Mouse (Mus musculus): ENCODE results near the gene Gm20696. TPM values are rescaled to one million over a fixed set of nuclear protein-coding genes. Genes with fewer than 3 reads are reported as not detected.

The Gm20696 gene
- polyA plus RNA-seq (2014; fragmentation: Illumina TruSeq; extraction: RNeasy Lipid Tissue Mini Kit (QIAGEN cat#74804); ENCODE audit: low read depth, low replicate concordance): not detected

DNA sequence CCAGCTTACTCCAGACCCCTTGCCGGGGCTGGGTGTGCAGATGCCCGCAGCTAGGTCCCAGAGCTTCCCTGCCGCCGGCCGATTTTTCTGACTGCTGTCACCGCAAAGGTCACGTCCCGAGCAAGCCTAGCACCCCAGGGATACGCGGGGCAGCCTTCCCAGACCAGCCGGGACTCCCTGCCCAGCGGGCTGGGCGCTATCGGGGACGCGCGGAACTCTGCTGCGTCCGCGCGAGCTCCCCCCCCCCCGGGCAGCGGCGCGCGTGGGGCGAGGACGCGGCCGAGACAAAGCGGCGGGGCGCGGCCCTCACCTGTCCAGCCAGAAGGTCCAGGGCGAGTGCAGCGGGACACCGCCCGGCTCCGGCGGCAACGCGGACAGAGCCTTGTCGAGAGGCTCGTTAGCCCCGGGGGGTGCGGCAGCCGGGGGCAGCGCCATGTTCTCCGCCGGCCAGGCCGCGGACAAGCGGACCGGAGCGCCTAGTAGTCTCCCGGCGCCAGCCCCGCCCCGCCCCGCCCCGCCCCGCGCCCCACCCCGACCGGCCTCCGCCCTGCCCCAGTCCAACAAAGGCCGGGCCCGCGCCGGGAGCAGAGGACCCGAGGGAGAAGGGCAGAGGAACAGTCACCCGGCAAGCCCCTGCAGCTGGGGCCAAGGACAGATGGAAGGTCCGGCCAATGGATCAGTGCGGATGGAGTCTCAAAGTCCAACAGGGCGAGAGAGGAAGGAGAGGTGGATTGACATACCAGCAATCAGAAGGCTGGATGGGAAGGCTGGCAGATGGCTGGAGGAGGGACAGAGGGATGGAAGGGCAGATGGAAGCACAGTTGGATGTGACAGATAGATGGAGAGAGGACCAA, at the start of gene Gm20696, which contains the start of gene Eif4e3:
Gm20696 (minus strand) TSS at position 480 of the 854 bp plus-strand sequence.
Eif4e3 (minus strand) TSS at position 454 of the 854 bp plus-strand sequence.

DNA sequence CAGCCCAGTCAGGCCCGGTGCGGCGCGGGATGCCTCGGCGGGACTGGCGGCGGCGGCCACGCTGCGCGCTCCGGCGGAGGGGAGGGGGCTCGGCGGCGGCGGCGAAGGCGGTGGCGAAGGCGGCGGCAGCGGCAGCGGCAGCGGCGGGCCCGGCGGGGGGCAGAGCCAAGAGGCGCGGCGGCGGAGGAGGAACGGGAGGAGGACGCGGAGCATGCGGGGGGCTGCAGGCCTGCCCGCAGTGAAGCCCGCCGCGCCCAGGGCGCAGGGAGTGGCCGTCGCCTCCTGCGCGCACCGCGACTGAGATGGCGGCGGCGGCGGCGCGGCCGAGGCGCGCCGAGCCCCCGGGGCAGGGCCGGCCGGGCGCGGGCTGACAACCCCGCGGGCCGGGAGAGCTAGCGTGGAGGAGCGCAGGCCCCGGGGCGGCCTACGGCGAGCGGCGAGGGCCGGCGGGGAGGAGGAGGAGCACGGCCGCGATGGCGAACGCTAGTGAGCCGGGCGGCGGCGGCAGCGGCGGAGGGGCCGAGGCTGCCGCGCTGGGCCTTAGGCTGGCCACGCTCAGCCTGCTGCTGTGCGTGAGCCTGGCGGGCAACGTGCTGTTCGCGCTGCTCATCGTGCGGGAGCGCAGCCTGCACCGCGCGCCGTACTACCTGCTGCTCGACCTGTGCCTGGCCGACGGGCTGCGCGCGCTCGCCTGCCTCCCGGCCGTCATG, 25.8 kb upstream of the Gm20696 start, which contains the start of gene Gpr27:
Gpr27 (plus strand) TSS at position 474 of the 710 bp plus-strand sequence.

DNA sequence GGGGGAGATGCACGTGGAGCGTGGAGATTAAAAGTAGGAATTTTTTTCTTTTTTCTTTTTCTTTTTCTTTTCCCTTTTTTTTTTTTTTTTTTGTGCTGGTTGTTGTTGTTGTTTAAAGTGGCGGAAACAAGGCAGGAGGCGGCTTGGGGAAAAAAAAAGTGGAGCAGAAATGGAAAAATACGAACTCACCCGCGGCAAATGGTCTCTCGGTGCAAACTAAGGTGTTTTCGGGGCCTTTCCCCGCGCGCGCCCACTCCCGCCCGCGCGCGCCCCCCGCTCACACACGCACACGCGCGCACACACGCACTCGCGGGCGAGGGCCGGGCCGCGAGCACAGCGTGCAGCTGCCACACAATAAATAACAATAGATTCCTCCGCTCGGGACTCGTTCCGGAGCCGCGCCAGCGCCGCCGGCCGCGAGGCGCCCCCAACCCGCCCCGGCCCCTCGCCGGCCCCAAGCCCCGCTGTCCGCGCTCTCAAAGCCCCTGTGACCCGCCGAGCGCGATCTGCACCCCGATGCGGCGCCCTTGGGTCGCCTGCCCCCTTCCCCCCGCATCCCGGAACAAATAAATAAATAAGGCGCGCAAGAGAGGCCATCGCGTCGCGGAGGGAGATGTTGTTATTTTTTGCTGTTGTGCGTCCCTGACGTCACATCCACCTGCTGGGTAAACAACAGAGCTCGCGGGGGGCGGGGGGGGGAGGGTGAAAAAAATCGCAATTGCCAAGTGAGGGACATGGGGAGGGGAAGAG, 144.1 kb downstream of the Gm20696 start, which contains the start of gene Foxp1:
Foxp1 (minus strand) TSS at position 363 of the 750 bp plus-strand sequence.

Other genes with a start within 250 kb of the Gm20696 start
- 13.9 TPM for gene Foxp1, start 144.1 kb downstream of the Gm20696 start, polyA plus RNA-seq (2014; fragmentation: Illumina TruSeq; extraction: RNeasy Lipid Tissue Mini Kit (QIAGEN cat#74804); ENCODE audit: low read depth, low replicate concordance)
- gene Eif4e3, start within 50 bp of the Gm20696 start, polyA plus RNA-seq (2014; fragmentation: Illumina TruSeq; extraction: RNeasy Lipid Tissue Mini Kit (QIAGEN cat#74804); ENCODE audit: low read depth, low replicate concordance): 50.8 TPM
- 10.1 TPM for gene Gpr27, start 25.9 kb upstream of the Gm20696 start, polyA plus RNA-seq (2014; fragmentation: Illumina TruSeq; extraction: RNeasy Lipid Tissue Mini Kit (QIAGEN cat#74804); ENCODE audit: low read depth, low replicate concordance)
- gene Prok2, start 59.6 kb upstream of the Gm20696 start, polyA plus RNA-seq (2014; fragmentation: Illumina TruSeq; extraction: RNeasy Lipid Tissue Mini Kit (QIAGEN cat#74804); ENCODE audit: low read depth, low replicate concordance): not detected

All from heart, adult 10 weeks (tissue).